Mouse (Mus musculus): Measurements from ENCODE around the gene Apold1.

The Apold1 gene

GRCm38 (mm10) chr6:134972096-134972495, 9.4 kb upstream of the Apold1 start:
- no peak for DNase-seq (ENCODE audit: low read depth, low spot score)

GRCm38 (mm10) chr6:134976628-134977027, 4.9 kb upstream of the Apold1 start:
- DNase-seq (ENCODE audit: low read depth, low spot score): no peak

GRCm38 (mm10) chr6:134983529-134984370, 2.2 kb downstream of the Apold1 start:
- peak; percentile 80 for DNase-seq (ENCODE audit: low read depth, low spot score)

GRCm38 (mm10) chr6:134984748-134985147, 3.2 kb downstream of the Apold1 start:
- peak; percentile 80 for DNase-seq (ENCODE audit: low read depth, low spot score)

GRCm38 (mm10) chr6:134988377-134988776, 6.9 kb downstream of the Apold1 start:
- no peak for DNase-seq (ENCODE audit: low read depth, low spot score)

GRCm38 (mm10) chr6:134990674-134991073, 9.2 kb downstream of the Apold1 start:
- DNase-seq (ENCODE audit: low read depth, low spot score): no peak

- no peak for DNase-seq (ENCODE audit: low read depth, low spot score)
Measured at GRCm38 (mm10) chr6:134994031-134994651, 12.6 kb downstream of the Apold1 start.

- no peak for DNase-seq (ENCODE audit: low read depth, low spot score)
Measured at GRCm38 (mm10) chr6:134994985-134995384, 13.5 kb downstream of the Apold1 start.

- no peak for DNase-seq (ENCODE audit: low read depth, low spot score)
Measured at GRCm38 (mm10) chr6:134996918-134997317, 15.4 kb downstream of the Apold1 start.

GRCm38 (mm10) chr6:134998076-134998475, 16.6 kb downstream of the Apold1 start:
- no peak for DNase-seq (ENCODE audit: low read depth, low spot score)

- no peak for DNase-seq (ENCODE audit: low read depth, low spot score)
Measured at GRCm38 (mm10) chr6:134998781-134999180, 17.3 kb downstream of the Apold1 start.

- no peak for DNase-seq (ENCODE audit: low read depth, low spot score)
Measured at GRCm38 (mm10) chr6:135000272-135000671, 18.8 kb downstream of the Apold1 start.

- DNase-seq (ENCODE audit: low read depth, low spot score): no peak
Measured at GRCm38 (mm10) chr6:135001991-135002390, 20.5 kb downstream of the Apold1 start.

- DNase-seq (ENCODE audit: low read depth, low spot score): no peak
Measured at GRCm38 (mm10) chr6:135006372-135006771, 24.9 kb downstream of the Apold1 start.

- DNase-seq (ENCODE audit: low read depth, low spot score): peak; percentile 90
Measured at GRCm38 (mm10) chr6:135011048-135011733, 29.7 kb downstream of the Apold1 start, which contains the start of gene Ddx47. Gene Ddx47 (plus strand): TSS chr6:135011612.

GRCm38 (mm10) chr6:135011734-135012116, 30.2 kb downstream of the Apold1 start:
- DNase-seq (ENCODE audit: low read depth, low spot score): no peak

GRCm38 (mm10) chr6:135017211-135017610, 35.7 kb downstream of the Apold1 start:
- DNase-seq (ENCODE audit: low read depth, low spot score): no peak

- DNase-seq (ENCODE audit: low read depth, low spot score): no peak
Measured at GRCm38 (mm10) chr6:135019564-135019963, 38.0 kb downstream of the Apold1 start.

- DNase-seq (ENCODE audit: low read depth, low spot score): no peak
Measured at GRCm38 (mm10) chr6:135021633-135022032, 40.1 kb downstream of the Apold1 start.

GRCm38 (mm10) chr6:135023379-135023778, 41.9 kb downstream of the Apold1 start:
- no peak for DNase-seq (ENCODE audit: low read depth, low spot score)

- DNase-seq (ENCODE audit: low read depth, low spot score): no peak
Measured at GRCm38 (mm10) chr6:135024781-135025420, 43.4 kb downstream of the Apold1 start.

GRCm38 (mm10) chr6:135026232-135026631, 44.7 kb downstream of the Apold1 start:
- DNase-seq (ENCODE audit: low read depth, low spot score): no peak
